Mouse (Mus musculus): Measurements from ENCODE around the gene Hoxa5.

Gene Hoxa5

GRCm38 (mm10) chr6:52215771-52216535 is 11.6 kb upstream of the Hoxa5 start:
- DNase-seq (ENCODE audit: low read depth, low spot score), result no peak

DNA sequence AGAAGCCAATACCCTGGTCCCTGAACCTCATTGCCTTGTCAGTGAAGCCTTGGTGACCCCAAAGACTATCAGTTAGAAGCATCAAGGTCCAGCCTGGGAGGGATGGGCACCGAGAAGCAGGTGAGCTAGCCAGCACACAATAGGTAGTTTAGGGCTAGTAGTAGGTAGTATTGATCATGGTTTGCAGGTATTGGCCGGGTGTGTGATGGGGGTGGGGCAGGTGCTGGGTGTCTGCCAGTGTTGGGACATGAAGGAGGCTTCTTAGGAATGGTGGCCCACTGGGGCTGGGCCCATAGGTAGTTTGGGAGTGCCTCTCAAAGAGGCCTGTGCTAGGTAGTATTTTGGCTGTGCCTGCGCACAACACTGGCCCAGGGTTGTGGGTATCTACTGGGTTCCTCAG is 10.7 kb upstream of the Hoxa5 start:
- no peak for DNase-seq (ENCODE audit: low read depth, low spot score)

DNA sequence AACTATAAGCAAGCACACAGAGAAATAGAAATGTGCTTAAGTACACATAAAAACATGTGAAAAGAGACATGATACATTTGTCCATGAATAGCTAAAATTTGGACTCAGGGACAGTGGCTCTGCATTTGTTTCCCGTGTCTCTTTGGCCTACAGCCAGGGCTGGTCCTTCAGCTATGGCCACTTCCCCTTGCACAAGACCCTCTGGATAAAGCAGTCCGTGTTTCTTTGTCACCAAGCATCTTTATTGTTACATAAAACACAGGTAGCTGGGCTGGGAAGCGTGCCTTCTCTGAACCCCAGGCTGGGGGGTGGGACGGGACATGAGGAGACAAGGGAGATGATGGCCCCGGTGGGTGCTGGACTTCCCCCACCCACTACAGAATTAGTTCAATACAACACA is 9.9 kb upstream of the Hoxa5 start:
- no peak for DNase-seq (ENCODE audit: low read depth, low spot score)

DNA sequence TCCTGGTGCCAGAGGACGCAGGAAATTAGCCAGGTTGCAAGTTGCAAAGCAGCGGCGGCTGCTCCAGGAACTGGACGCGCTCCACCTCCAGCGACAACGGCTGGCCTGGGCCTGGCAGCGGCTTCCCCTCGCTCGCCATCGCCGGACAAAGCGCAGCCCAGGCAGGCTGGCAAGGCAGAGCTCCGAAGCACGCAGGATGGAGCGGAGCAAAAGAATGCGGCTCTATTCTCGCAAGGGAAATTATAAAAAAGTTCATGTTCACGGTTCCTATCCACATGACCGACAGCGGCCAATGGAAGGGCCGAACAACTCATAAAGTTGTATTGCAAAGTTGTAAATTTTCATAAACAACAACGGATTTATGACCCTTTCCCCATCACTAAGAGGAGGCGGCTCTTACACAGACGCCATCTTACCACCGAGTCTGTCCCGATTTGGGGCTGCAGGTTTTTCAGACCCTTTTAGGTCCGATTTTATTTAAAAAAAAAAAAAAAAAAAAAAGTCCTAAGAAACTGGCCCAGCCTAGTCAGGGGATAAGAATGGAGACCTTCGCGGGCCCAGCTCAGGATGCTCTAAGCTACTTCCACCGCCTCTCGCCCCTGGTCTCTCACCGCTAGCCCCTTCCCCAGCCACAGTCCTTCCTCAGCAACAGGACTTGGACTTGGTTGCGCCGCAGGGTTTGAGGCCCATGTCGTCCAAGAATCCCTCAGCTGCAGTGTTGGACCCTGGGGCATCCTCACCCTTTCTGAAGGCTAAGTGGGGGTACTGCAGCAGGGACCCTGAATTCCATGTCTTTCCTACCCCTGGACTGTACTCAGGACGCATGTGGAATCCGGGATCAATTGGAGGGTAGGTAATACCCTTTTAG is 9.0 kb upstream of the Hoxa5 start, which contains the start of the genes Hoxa3 and Gm28308:
Hoxa3 (minus strand) TSS at position 218 of the 868 bp plus-strand sequence.
Gm28308 (minus strand) TSS at position 221 of the 868 bp plus-strand sequence.
- DNase-seq (ENCODE audit: low read depth, low spot score), result peak; percentile 92

GRCm38 (mm10) chr6:52212556-52213118 is 8.2 kb upstream of the Hoxa5 start:
- no peak for DNase-seq (ENCODE audit: low read depth, low spot score)

DNA sequence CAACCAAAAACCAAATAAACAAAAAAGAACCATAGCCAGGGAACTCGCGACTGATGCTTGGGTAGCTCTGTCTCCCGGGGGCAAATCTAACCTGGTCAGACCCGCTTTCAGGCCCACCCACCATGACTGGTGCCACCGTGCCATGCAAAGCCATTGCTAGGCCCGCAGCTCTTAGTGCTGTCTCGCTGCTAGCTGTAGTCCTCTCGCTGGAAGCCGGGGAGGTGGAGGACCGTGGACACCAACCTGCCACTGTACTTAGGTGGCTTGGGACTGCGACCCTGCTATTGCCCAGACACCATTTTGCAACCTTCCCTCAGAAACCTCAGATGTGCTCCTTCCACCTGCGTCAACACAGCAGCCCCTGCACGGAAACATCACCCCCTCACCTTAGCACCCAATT is 7.6 kb upstream of the Hoxa5 start:
- no peak for DNase-seq (ENCODE audit: low read depth, low spot score)

- peak; percentile 89 for DNase-seq (ENCODE audit: low read depth, low spot score)
Observed at GRCm38 (mm10) chr6:52211170-52211935, 7.0 kb upstream of the Hoxa5 start.

- DNase-seq (ENCODE audit: low read depth, low spot score), result no peak
Observed at GRCm38 (mm10) chr6:52209685-52210046, 5.3 kb upstream of the Hoxa5 start.

- DNase-seq (ENCODE audit: low read depth, low spot score), result no peak
Observed at GRCm38 (mm10) chr6:52208868-52209684, 4.7 kb upstream of the Hoxa5 start.

- DNase-seq (ENCODE audit: low read depth, low spot score), result no peak
Observed at GRCm38 (mm10) chr6:52208072-52208867, 3.9 kb upstream of the Hoxa5 start, which contains the start of gene Hoxa6. Gene Hoxa6, minus strand, starts transcription at chr6:52208722.

GRCm38 (mm10) chr6:52207684-52207976 is 3.2 kb upstream of the Hoxa5 start:
- DNase-seq (ENCODE audit: low read depth, low spot score), result no peak

- DNase-seq (ENCODE audit: low read depth, low spot score), result no peak
Observed at GRCm38 (mm10) chr6:52206882-52207683, 2.7 kb upstream of the Hoxa5 start.

- DNase-seq (ENCODE audit: low read depth, low spot score), result no peak
Observed at GRCm38 (mm10) chr6:52205638-52206621, 1.5 kb upstream of the Hoxa5 start.

GRCm38 (mm10) chr6:52205221-52205620 is 834 bp upstream of the Hoxa5 start:
- no peak for DNase-seq (ENCODE audit: low read depth, low spot score)

DNA sequence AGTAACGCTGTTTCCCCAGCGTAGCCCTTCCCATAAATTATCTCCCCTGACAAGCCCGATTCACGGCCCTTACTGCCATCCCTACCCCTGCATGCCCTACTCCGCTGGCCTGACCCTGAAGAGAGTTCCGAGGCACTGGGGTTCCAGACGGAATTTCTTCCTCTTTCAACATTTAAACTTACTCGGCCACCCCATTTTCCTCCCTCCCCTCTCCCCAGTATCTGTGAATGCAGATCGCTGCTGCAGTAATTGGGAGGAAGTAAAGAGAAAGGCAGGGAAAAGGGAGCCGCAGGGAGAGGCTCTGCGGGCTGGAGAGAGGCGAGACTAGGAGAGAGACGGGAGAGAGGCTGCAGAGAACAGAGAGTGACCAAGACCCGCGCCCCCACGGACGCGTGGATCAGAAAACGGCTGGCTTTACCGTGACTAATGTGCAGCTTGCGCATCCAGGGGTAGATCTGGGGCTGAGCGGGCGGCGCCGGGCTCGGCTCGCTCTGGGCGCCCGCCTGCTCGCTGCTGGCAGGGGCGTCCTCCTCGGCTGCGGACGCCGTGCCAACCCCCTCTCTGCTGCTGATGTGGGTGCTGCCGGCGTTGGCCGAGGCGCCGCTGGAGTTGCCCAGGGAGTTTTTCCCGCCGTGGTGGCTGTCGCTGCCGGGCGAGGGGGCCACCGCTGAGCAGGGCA is 877 bp downstream of the Hoxa5 start:
- DNase-seq (ENCODE audit: low read depth, low spot score), result no peak

DNA sequence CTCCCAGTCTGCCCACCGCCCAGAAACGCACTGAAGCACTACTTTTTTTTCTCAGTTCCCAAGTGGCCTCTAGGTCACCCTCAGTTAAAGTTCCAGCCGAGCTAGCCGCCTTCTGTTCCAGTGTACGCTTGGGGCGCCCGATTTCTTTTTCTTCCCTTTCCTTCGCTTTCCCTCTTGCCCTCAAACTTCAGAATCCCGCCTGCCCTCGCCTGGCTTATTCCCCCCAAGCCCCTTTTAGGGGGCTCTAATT is 1.3 kb downstream of the Hoxa5 start:
- DNase-seq (ENCODE audit: low read depth, low spot score), result no peak

- no peak for DNase-seq (ENCODE audit: low read depth, low spot score)
Observed at GRCm38 (mm10) chr6:52202362-52203120, 1.8 kb downstream of the Hoxa5 start.

Data from mesoderm, embryonic 11.5 days (tissue).